Mouse (Mus musculus) MEL (cell line): ENCODE data around the gene Pigk.

Experiments
- CHD1 ChIP-seq: IDR thresholded peaks from 2 replicates; pipeline ENCODE4 v1.6.1; 2012; ENCODE audit warnings: low read depth, mild to moderate bottlenecking, inconsistent platforms, low read length, improper control_type of control experiment
- CHD2 ChIP-seq: IDR thresholded peaks from 2 replicates; pipeline ENCODE4 v1.6.1; 2011; ENCODE audit warnings: low read length, improper control_type of control experiment
- CTCF ChIP-seq, 3 experiments: IDR thresholded peaks in 2 of 3; conservative IDR thresholded peaks in 1 of 3; 2 replicates each; pipeline ENCODE4 v1.5.1; 2011 to 2012; ENCODE audit warnings: low read length in 3 of 3, low read depth in 2 of 3, mild to moderate bottlenecking in 2 of 3, improper control_type of control experiment in 1 of 3, inconsistent platforms in 1 of 3, mixed read lengths in 1 of 3, moderate library complexity in 1 of 3; ENCODE audit not compliant: control insufficient read depth in 1 of 3, insufficient read depth in 1 of 3, poor library complexity in 1 of 3, severe bottlenecking in 1 of 3
- E2F4 ChIP-seq: IDR thresholded peaks from 2 replicates; pipeline ENCODE4 v1.6.1; 2011; ENCODE audit warnings: low read depth, low read length, improper control_type of control experiment, borderline replicate concordance
- EP300 ChIP-seq, 2 experiments: IDR thresholded peaks; 2 replicates each; pipeline ENCODE4 v1.6.1; 2011; ENCODE audit warnings: improper control_type of control experiment in 2 of 2, low read length in 2 of 2, low read depth in 1 of 2, mild to moderate bottlenecking in 1 of 2
- MAX ChIP-seq: IDR thresholded peaks from 2 replicates; pipeline ENCODE4 v1.6.1; 2011; ENCODE audit warnings: low read length, improper control_type of control experiment
- POLR2A ChIP-seq, 2 experiments: IDR thresholded peaks; 2 replicates each; pipeline ENCODE4 v1.6.1; 2011 to 2012; ENCODE audit warnings: low read length in 2 of 2, mild to moderate bottlenecking in 2 of 2, control low read depth in 1 of 2, improper control_type of control experiment in 1 of 2, low read depth in 1 of 2, moderate library complexity in 1 of 2; ENCODE audit not compliant: control insufficient read depth in 1 of 2, insufficient read depth in 1 of 2, poor library complexity in 1 of 2
- SIN3A ChIP-seq: IDR thresholded peaks from 2 replicates; pipeline ENCODE4 v1.6.1; 2012; ENCODE audit warnings: low read length, improper control_type of control experiment, inconsistent platforms
- TAL1 ChIP-seq: IDR thresholded peaks from 2 replicates; pipeline ENCODE4 v1.6.1; 2012; ENCODE audit warnings: mild to moderate bottlenecking, inconsistent platforms, low read length, moderate library complexity, mixed read lengths
- TBP ChIP-seq: IDR thresholded peaks from 2 replicates; pipeline ENCODE4 v1.8.0; 2011; ENCODE audit warnings: low read depth, low read length, improper control_type of control experiment
- TCF12 ChIP-seq: IDR thresholded peaks from 2 replicates; pipeline ENCODE4 v1.6.1; 2014; ENCODE audit warnings: low read depth, mild to moderate bottlenecking, inconsistent platforms, low read length, improper control_type of control experiment, moderate library complexity
- UBTF ChIP-seq: IDR thresholded peaks from 2 replicates; pipeline ENCODE4 v1.6.1; 2012; ENCODE audit warnings: low read depth, mild to moderate bottlenecking, inconsistent platforms, low read length, improper control_type of control experiment, moderate library complexity, borderline replicate concordance; ENCODE audit not compliant: insufficient read depth
- ZNF384 ChIP-seq: IDR thresholded peaks from 2 replicates; pipeline ENCODE4 v1.6.1; 2012; ENCODE audit warnings: low read depth, mild to moderate bottlenecking, inconsistent platforms, low read length, improper control_type of control experiment

DNA sequence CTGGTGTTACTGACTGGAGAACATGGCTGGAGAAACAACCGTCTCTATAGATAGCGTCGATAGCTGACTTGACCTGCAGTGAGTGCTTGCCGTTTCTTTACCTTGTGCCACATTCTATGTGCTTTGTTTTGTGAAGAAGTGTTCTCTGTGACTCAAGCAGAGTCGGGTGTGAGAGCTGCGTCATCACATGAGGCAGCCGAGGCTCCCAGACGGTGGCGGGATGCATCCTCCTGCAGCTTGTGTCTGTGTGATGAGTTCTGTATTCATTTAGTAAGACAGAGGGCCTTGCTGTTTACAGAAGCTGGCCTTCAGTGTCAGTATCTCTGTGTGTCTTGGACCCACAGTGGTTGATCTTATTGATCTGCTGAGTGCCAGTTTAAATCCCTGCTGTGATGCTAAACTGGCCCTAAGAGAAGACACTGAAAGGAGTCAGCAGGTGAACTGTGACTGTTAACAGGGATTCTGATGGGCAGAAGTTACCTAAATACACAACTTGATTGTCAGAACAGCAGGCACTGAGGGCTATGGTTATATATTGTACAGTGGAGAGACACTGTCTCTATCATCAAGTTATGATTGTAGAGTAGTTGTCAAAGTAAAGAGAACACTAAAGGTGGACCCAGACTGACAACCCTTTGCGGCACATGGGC, 21.8 kb downstream of the Pigk start:
- TF ChIP-seq SIN3A = no peak
- no peak for TF ChIP-seq CTCF (IDR thresholded peaks at IDR 0.05 in 2 of 3, conservative IDR thresholded peaks at IDR 0.05 in 1 of 3; ENCODE audit: control insufficient read depth in 1 of 3, insufficient read depth in 1 of 3, low read depth in 2 of 3, low read length in 3 of 3, poor library complexity in 1 of 3, severe bottlenecking in 1 of 3)
- no peak for TF ChIP-seq TBP
- no peak for TF ChIP-seq TAL1
- no peak for TF ChIP-seq ZNF384
- no peak for TF ChIP-seq UBTF
- no peak for TF ChIP-seq POLR2A (IDR thresholded peaks at IDR 0.05; ENCODE audit: control insufficient read depth in 1 of 2, insufficient read depth in 1 of 2, low read depth in 1 of 2, low read length in 2 of 2, poor library complexity in 1 of 2)
- no peak for TF ChIP-seq TCF12
- no peak for TF ChIP-seq MAX
- no peak for TF ChIP-seq CHD1
- no peak for TF ChIP-seq E2F4
- TF ChIP-seq EP300 (IDR thresholded peaks at IDR 0.05; ENCODE audit: low read depth in 1 of 2, low read length in 2 of 2) = no peak
- TF ChIP-seq CHD2 = no peak
